27 mouse cellular contexts compared by ENCODE assay signal in genomic region chr13:83131982-83132354, GRCm38 (mm10).
DNase-seq lines count a peak whose midpoint lies in the region; ATAC-seq and TF ChIP-seq lines count a peak whose summit lies in the region.
"Had no signal": no experiment of that assay in that cellular context is flagged by ENCODE, and none has a peak within 500 bp of the region (broad histone marks: within the 10 kb centered on the region; RNA-seq: fewer than 3 reads in every experiment).

No protein-coding gene starts in this region.

- H3K9me3 ChIP-seq in forebrain, embryonic 11.5 days (ENCODE audit: control insufficient read depth, low read length) = no peaks in the 10 kb centered on the region
- H3K9me3 ChIP-seq in forebrain, embryonic 12.5 days = no peaks in the 10 kb centered on the region
- no peaks in the 10 kb centered on the region for H3K9me3 ChIP-seq in midbrain, embryonic 13.5 days
- no peaks in the 10 kb centered on the region for H3K9me3 ChIP-seq in midbrain, embryonic 10.5 days (replicated peaks)
- H3K9me3 ChIP-seq: embryonic facial prominence, embryonic 12.5 days; forebrain, embryonic 15.5 days; G1E; heart, embryonic 10.5 days; heart, embryonic 13.5 days; hindbrain, embryonic 15.5 days had no signal

- intact Hi-C loops in left cerebral cortex, adult 2 months (cut with DNase I) = no loop called here

- 0 out of 2 replicates have a peak, but pooled peaks have one; percentile 4 for ATAC-seq in forebrain, embryonic 11.5 days (replicated peaks; ENCODE audit: low FRiP score)
- ATAC-seq in forebrain, embryonic 12.5 days (ENCODE audit: low FRiP score) = no peak
- 0 out of 2 replicates have a peak, but pooled peaks have one; percentile 30 for ATAC-seq in midbrain, embryonic 13.5 days
- ATAC-seq: Patski had no signal

- H3K36me3 ChIP-seq in forebrain, embryonic 11.5 days (ENCODE audit: control insufficient read depth, insufficient read depth, low read length) = no peaks in the 10 kb centered on the region
- no peaks in the 10 kb centered on the region for H3K36me3 ChIP-seq in forebrain, embryonic 12.5 days (replicated peaks)
- H3K36me3 ChIP-seq in midbrain, embryonic 13.5 days = no peaks in the 10 kb centered on the region
- H3K36me3 ChIP-seq in midbrain, embryonic 10.5 days = no peaks in the 10 kb centered on the region
- H3K36me3 ChIP-seq: embryonic facial prominence, embryonic 12.5 days; forebrain, embryonic 15.5 days; G1E; heart, embryonic 10.5 days; heart, embryonic 13.5 days; hindbrain, embryonic 15.5 days had no signal

- H3K4me2 ChIP-seq in forebrain, embryonic 11.5 days (ENCODE audit: low read depth, low read length, severe bottlenecking) = 0 out of 2 replicates have a peak overlapping the region, but pooled peaks have one; percentile 3
- H3K4me2 ChIP-seq in forebrain, embryonic 12.5 days = no peak overlapping the region
- H3K4me2 ChIP-seq in midbrain, embryonic 13.5 days (replicated peaks) = 0 out of 2 replicates have a peak overlapping the region, but pooled peaks have one; percentile 3
- H3K4me2 ChIP-seq: embryonic facial prominence, embryonic 12.5 days; forebrain, embryonic 15.5 days; heart, embryonic 13.5 days; hindbrain, embryonic 15.5 days had no signal

- no peak overlapping the region for H3K27ac ChIP-seq in forebrain, embryonic 11.5 days (ENCODE audit: low read depth, low read length)
- no peak overlapping the region for H3K27ac ChIP-seq in forebrain, embryonic 12.5 days
- peak overlapping the region; percentile 59; the same call in 1 of the 2 replicates for H3K27ac ChIP-seq in left cerebral cortex, adult 2 months
- no peak overlapping the region for H3K27ac ChIP-seq in midbrain, embryonic 13.5 days
- H3K27ac ChIP-seq in midbrain, embryonic 10.5 days (replicated peaks) = no peak overlapping the region
- H3K27ac ChIP-seq: embryonic facial prominence, embryonic 12.5 days; heart, adult 2 months; heart, embryonic 10.5 days; heart, embryonic 13.5 days; hindbrain, embryonic 15.5 days had no signal

- WGBS in forebrain, embryonic 11.5 days = 17% methylated on average over 1 of the region's 1 CpGs
- WGBS in forebrain, embryonic 12.5 days = 3% methylated on average over 1 of the region's 1 CpGs
- 16% methylated on average over 1 of the region's 1 CpGs for WGBS in midbrain, embryonic 13.5 days
- WGBS in midbrain, embryonic 10.5 days = 34% methylated on average over 1 of the region's 1 CpGs

- DNase-seq in forebrain, embryonic 11.5 days (ENCODE audit: low spot score) = no peak
- no peak for DNase-seq in left cerebral cortex, adult 2 months (ENCODE audit: extremely low spot score in 1 of 2, low spot score in 2 of 2)
- no peak for DNase-seq in left cerebral cortex, adult 9 months (ENCODE audit: low spot score in 2 of 2)
- no peak for DNase-seq in midbrain, embryonic 10.5 days (ENCODE audit: low spot score)
- no peak for DNase-seq in right cerebral cortex, postnatal 14 days
- DNase-seq: adrenal gland, postnatal 10 days; adrenal gland, postnatal 36 days; B cell, adult 2 months; cerebellum, adult 18-20 months; cerebellum, adult 9-10 months; cerebellum, postnatal 14 days; gastrocnemius, postnatal 10 days; gastrocnemius, postnatal 36 days; heart, adult 2 months; heart, postnatal 14 days; heart, postnatal 4 days had no signal

- H3K4me1 ChIP-seq in forebrain, embryonic 11.5 days (replicated peaks; ENCODE audit: control insufficient read depth, insufficient read depth, low read length) = peaks cover 7% of the 10 kb centered on the region; the same call in 1 of the 2 replicates
- H3K4me1 ChIP-seq in forebrain, embryonic 12.5 days = peaks cover 10% of the 10 kb centered on the region
- H3K4me1 ChIP-seq in midbrain, embryonic 13.5 days (replicated peaks) = peaks cover 11% of the 10 kb centered on the region
- H3K4me1 ChIP-seq in midbrain, embryonic 10.5 days = peaks cover 31% of the 10 kb centered on the region
- H3K4me1 ChIP-seq: heart, embryonic 10.5 days had no signal

- no peaks in the 10 kb centered on the region for H3K27me3 ChIP-seq in forebrain, embryonic 11.5 days (ENCODE audit: control insufficient read depth, insufficient read depth, low read length)
- H3K27me3 ChIP-seq in forebrain, embryonic 12.5 days = no peaks in the 10 kb centered on the region
- peaks cover 15% of the 10 kb centered on the region for H3K27me3 ChIP-seq in midbrain, embryonic 13.5 days
- peaks cover 10% of the 10 kb centered on the region; the same call in 1 of the 2 replicates for H3K27me3 ChIP-seq in midbrain, embryonic 10.5 days (ENCODE audit: low read depth, poor library complexity, severe bottlenecking)
- H3K27me3 ChIP-seq: CH12.LX; embryonic facial prominence, embryonic 12.5 days; forebrain, embryonic 15.5 days; heart, embryonic 13.5 days; hindbrain, embryonic 15.5 days; Patski had no signal

- no peak overlapping the region for H3K4me3 ChIP-seq in forebrain, embryonic 11.5 days (ENCODE audit: low read depth, low read length)
- H3K4me3 ChIP-seq in forebrain, embryonic 12.5 days (replicated peaks) = no peak overlapping the region
- no peak overlapping the region for H3K4me3 ChIP-seq in left cerebral cortex, adult 2 months
- no peak overlapping the region for H3K4me3 ChIP-seq in midbrain, embryonic 13.5 days (replicated peaks)
- H3K4me3 ChIP-seq in midbrain, embryonic 10.5 days = no peak overlapping the region
- H3K4me3 ChIP-seq: embryonic facial prominence, embryonic 12.5 days; erythroblast, embryonic 14.5 days; forebrain, embryonic 15.5 days; heart, adult 2 months; heart, embryonic 10.5 days; heart, embryonic 13.5 days; hindbrain, embryonic 15.5 days had no signal

- H3K9ac ChIP-seq in forebrain, embryonic 11.5 days (ENCODE audit: low read length) = no peak overlapping the region
- H3K9ac ChIP-seq in forebrain, embryonic 12.5 days = no peak overlapping the region
- no peak overlapping the region for H3K9ac ChIP-seq in midbrain, embryonic 13.5 days (replicated peaks)
- H3K9ac ChIP-seq: embryonic facial prominence, embryonic 12.5 days; forebrain, embryonic 15.5 days; heart, embryonic 13.5 days; hindbrain, embryonic 15.5 days had no signal

- TF ChIP-seq CTCF in left cerebral cortex, adult 2 months (IDR thresholded peaks at IDR 0.05) = no peak
